Mouse (Mus musculus): ENCODE results near the gene Sectm1a. TPM values are rescaled to one million over a fixed set of nuclear protein-coding genes. Genes with fewer than 3 reads are reported as not detected.

The Sectm1a gene
- total RNA-seq (2023), result not detected

DNA sequence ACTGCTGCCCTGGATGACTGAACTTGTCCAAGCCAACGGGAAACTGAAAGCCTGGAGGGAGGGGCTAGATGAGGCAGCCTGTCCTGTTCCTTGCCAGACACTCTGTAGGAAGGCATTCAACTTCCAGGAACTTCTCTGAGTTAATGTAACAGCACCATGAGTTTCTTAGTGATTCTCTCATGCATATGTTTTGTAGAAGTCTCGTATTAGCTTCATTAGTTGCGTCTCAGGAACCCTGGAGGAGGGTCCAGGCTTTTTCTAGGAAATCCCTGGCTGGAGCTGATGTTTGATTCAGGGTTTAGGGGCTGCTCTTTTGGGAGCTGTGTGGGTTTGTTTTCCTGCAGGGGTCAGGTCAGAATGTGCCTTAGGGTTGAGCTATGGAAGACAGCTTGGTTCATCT, at the start of gene Sectm1a:
TSS of gene Sectm1a (minus strand) at position 101 of the 400 bp plus-strand sequence.

DNA sequence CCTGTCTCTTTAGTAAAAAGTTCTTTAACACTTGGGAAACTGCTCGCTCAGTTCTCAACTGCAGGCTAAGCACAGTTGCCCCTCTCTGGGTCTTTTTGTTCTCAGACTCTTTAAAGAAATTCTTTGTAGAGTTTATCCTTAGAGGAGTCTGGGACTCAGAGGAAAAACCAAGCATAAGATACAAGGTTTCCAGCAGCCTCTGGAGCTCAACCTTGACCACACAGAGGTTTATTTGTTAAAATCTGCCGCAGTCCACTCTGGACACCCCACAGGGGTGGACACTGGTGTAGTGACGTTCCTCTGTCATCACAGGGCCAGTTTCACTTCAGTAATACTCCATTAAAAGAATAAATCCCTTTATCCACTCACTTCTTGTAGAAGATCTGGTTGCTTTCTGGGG, 37.6 kb upstream of the Sectm1a start, which contains the start of gene Tex19.2:
TSS of gene Tex19.2 (minus strand) at position 101 of the 400 bp plus-strand sequence.

GRCm38 (mm10) chr11:121063379-121063778, 17.6 kb downstream of the Sectm1a start, which contains the start of gene Sectm1b:
Sectm1b (minus strand) TSS chr11:121063569.

DNA sequence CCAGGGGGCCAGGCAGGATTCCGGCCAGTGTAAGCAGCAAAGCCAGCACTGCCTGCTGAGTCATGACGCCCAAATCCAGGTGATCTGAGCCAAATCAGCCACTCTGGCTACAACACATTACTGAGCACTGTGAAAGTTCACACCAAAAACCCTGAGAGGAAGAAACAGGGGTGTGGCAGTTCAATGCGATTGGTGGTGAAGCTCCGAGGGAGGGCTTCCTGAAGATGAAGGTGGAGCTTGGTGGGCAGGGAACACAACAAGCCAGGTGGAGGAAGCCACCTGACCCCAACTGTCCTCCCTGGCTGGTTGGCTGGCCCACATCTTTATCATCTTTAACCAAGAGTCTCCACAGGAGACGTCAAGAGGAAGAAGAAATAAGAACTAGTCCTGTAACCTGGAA, 41.7 kb downstream of the Sectm1a start, which contains the start of gene Cd7:
TSS of gene Cd7 (minus strand) at position 117 of the 400 bp plus-strand sequence.

Other genes with a start within 250 kb of the Sectm1a start
- gene Ccdc57, start 148.3 kb downstream of the Sectm1a start, total RNA-seq (2023), result 0.50 TPM
- 9.3 TPM for gene Slc16a3, start 132.7 kb downstream of the Sectm1a start, total RNA-seq (2023)
- 166 TPM for gene Csnk1d, start 89.9 kb downstream of the Sectm1a start, total RNA-seq (2023)
- gene Cd7, start 41.8 kb downstream of the Sectm1a start, total RNA-seq (2023), result 149 TPM
- gene Sectm1b, start 17.7 kb downstream of the Sectm1a start, total RNA-seq (2023), result not detected
- not detected for gene Tex19.2, start 37.5 kb upstream of the Sectm1a start, total RNA-seq (2023)
- gene Tex19.1, start 64.9 kb upstream of the Sectm1a start, total RNA-seq (2023), result not detected
- gene Uts2r, start 79.1 kb upstream of the Sectm1a start, total RNA-seq (2023), result not detected
- gene Hexdc, start 123.2 kb upstream of the Sectm1a start, total RNA-seq (2023), result 11.3 TPM
- 3.7 TPM for gene Ogfod3, start 123.5 kb upstream of the Sectm1a start, total RNA-seq (2023)
- gene Cybc1, start 148.1 kb upstream of the Sectm1a start, total RNA-seq (2023), result 56.5 TPM
- gene Narf, start 156.0 kb upstream of the Sectm1a start, total RNA-seq (2023), result 30.7 TPM
- 39.0 TPM for gene Foxk2, start 178.8 kb upstream of the Sectm1a start, total RNA-seq (2023)